Mouse (Mus musculus): ENCODE data around the gene Krt13.

DNA sequence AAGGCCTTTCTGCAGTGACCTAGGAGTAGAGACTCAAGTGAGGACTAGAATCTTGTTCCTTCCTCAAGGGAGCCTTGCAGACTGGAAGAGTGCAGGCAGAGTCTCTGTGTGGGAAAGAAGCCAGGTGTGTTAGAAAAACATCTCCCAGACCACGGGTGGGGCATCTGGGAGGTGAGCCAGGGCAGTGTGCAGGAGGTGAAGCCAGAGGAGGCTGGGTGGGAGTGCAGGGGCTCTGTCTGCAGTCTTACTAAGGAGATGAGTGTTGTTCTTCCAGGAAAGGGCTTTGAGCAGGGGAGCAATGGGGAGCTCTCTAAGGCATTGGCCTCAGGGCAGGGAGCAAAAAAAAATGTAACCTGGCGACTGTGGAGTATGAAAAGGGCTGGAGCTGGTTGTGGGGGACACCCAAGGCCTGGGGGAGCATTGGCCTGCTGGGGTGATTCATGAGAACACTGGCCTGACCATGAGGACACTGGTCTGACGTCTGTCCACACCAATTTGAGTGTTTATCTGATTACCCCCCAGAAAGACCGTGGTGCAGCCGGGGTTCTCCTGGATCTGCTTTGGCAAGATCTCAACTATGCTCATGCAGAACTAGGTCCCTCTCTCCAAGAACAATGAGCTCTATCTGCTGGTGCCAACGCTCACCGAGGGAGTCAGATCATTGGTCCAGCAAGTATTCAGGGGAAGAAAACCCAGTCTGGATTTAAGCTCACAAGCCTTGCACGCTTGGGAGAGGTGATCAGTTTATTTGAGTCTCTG is 34.3 kb upstream of the Krt13 start:
- TF ChIP-seq POLR2A (IDR thresholded peaks at IDR 0.05; ENCODE audit: borderline replicate concordance, control insufficient read depth, low read depth, low read length) (no peak), CTCF (IDR thresholded peaks at IDR 0.05; ENCODE audit: control insufficient read depth, insufficient read depth, low read length) (no peak)
